Mouse (Mus musculus): ENCODE measurements around the gene Relb.

DNA sequence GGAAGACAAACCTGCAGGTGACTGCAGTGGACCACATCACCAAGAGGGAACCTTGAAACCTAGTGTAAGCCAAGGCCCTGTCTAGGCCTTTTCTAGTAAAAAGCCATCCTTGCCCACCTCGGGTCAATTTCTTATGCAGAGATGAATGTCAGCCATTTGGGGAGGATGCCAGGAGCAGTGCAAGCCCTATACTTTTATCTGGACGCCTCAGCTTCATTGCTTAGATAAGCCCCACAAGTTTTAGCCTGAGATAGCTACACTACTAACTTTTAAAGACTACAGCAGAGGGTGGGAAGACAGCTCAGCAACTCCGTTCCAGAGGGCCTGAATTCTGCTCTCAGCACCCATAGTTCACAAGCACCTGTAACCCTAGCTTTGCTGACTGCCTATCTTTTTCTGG, 65.4 kb downstream of the Relb start:
- TF ChIP-seq CHD2 (IDR thresholded peaks at IDR 0.05; ENCODE audit: low read depth, low read length) = no peak
- no peak for TF ChIP-seq HCFC1 (IDR thresholded peaks at IDR 0.05; ENCODE audit: borderline replicate concordance, insufficient read depth, low read length)
- no peak for TF ChIP-seq ZC3H11A (IDR thresholded peaks at IDR 0.05; ENCODE audit: borderline replicate concordance, low read depth, low read length)
- no peak for TF ChIP-seq ZNF384 (IDR thresholded peaks at IDR 0.05; ENCODE audit: low read depth, low read length)
